Mouse (Mus musculus) left cerebral cortex, postnatal 14 days (tissue): Measurements from ENCODE around the gene Lrp11. TPM values are rescaled to one million over a fixed set of nuclear protein-coding genes. Genes with fewer than 3 reads are reported as not detected.

ENCODE experiments used
- total RNA-seq, 2 experiments: library from RNA; stranded (reverse); gene quantifications; 2 replicates each; pipeline ENCODE4 v1.2.3; 2021

Gene Lrp11
- total RNA-seq, 2 experiments from 2014 or later: 133 to 139 TPM

Other genes with a start within 250 kb of the Lrp11 start
- gene Ulbp1, start 116.2 kb upstream of the Lrp11 start, total RNA-seq: under 1 TPM; 0.35 to 0.63 TPM
- 1 to 10 TPM; 5.1 to 5.8 TPM for gene Nup43, start 77.7 kb downstream of the Lrp11 start, total RNA-seq
- gene Pcmt1, start 91.3 kb downstream of the Lrp11 start, total RNA-seq: 100 to 1,000 TPM; 163 to 166 TPM
- gene Lats1, start 91.4 kb downstream of the Lrp11 start, total RNA-seq: 10 to 100 TPM; 41.9 TPM
- gene Katna1, start 136.2 kb downstream of the Lrp11 start, total RNA-seq: 10 to 100 TPM; 11.0 to 14.4 TPM
- gene Ginm1, start 203.0 kb downstream of the Lrp11 start, total RNA-seq: 10 to 100 TPM; 19.2 to 21.2 TPM
- gene Ppil4, start 203.1 kb downstream of the Lrp11 start, total RNA-seq: 10 to 100 TPM; 33.4 to 33.9 TPM
- gene Zc3h12d, start 242.7 kb downstream of the Lrp11 start, total RNA-seq: under 1 TPM; 0.15 to 0.20 TPM